Mouse (Mus musculus): ENCODE data around the gene Gm9821. TPM values are rescaled to one million over a fixed set of nuclear protein-coding genes. Genes with fewer than 3 reads are reported as not detected.

The Gm9821 gene
- total RNA-seq, 2 experiments from 2014 or later = not detected

GRCm38 (mm10) chr2:91971231-91972097 lies 26.0 kb downstream of the Gm9821 start:
- peak; percentile 43 for DNase-seq

- DNase-seq = peak; percentile 27
These were observed 26.6 kb downstream of the Gm9821 start for GRCm38 (mm10) chr2:91972121-91972566.

- no peak for DNase-seq
These were observed 28.1 kb downstream of the Gm9821 start for GRCm38 (mm10) chr2:91973416-91974135.

GRCm38 (mm10) chr2:91975581-91976541 lies 30.4 kb downstream of the Gm9821 start, which contains the start of gene Dgkz:
Gene Dgkz (minus strand): TSS chr2:91975864.
- DNase-seq = peak; percentile 23

GRCm38 (mm10) chr2:91977960-91978359 lies 32.5 kb downstream of the Gm9821 start:
- DNase-seq = no peak

- DNase-seq = no peak
These were observed 33.0 kb downstream of the Gm9821 start for GRCm38 (mm10) chr2:91978547-91978946.

GRCm38 (mm10) chr2:91980245-91980644 lies 34.7 kb downstream of the Gm9821 start:
- DNase-seq = no peak

- DNase-seq = no peak
These were observed 35.3 kb downstream of the Gm9821 start for GRCm38 (mm10) chr2:91980830-91981229.

- DNase-seq = peak; percentile 81
These were observed 38.9 kb downstream of the Gm9821 start for GRCm38 (mm10) chr2:91984439-91984838.

GRCm38 (mm10) chr2:91984906-91985525 lies 39.5 kb downstream of the Gm9821 start:
- DNase-seq = no peak

GRCm38 (mm10) chr2:91986071-91986470 lies 40.6 kb downstream of the Gm9821 start:
- peak; percentile 39 for DNase-seq

- peak; percentile 91 for DNase-seq
These were observed 42.0 kb downstream of the Gm9821 start for GRCm38 (mm10) chr2:91987542-91987941.

GRCm38 (mm10) chr2:91989750-91990149 lies 44.2 kb downstream of the Gm9821 start:
- DNase-seq = no peak

- no peak for DNase-seq
These were observed 47.9 kb downstream of the Gm9821 start for GRCm38 (mm10) chr2:91993409-91993808.

GRCm38 (mm10) chr2:91996006-91996405 lies 50.5 kb downstream of the Gm9821 start:
- DNase-seq = no peak

Small RNAs within 50 kb of the gene (microRNA-seq; reads per million reads assigned to microRNA genes)
- gene Mir6999 = not detected

Other genes starting within 250 kb of the Gm9821 start
- 10 to 100 TPM; 41.3 to 42.0 TPM for gene Atg13, start 235.1 kb upstream of the Gm9821 start, total RNA-seq (2021)
- 1 to 10 TPM; 7.3 to 9.8 TPM for gene Harbi1, start 234.9 kb upstream of the Gm9821 start, total RNA-seq (2021)
- 10 to 100 TPM; 24.4 to 30.9 TPM for gene Ambra1, start 215.6 kb upstream of the Gm9821 start, total RNA-seq (2021)
- under 1 TPM; 0.18 to 0.27 TPM for gene Chrm4, start 18.5 kb upstream of the Gm9821 start, total RNA-seq (2021)
- 10 to 100 TPM; 30.8 to 36.7 TPM for gene Mdk, start 13.4 kb upstream of the Gm9821 start, total RNA-seq (2021)
- gene Dgkz, start 30.2 kb downstream of the Gm9821 start, total RNA-seq (2021) = 10 to 100 TPM; 64.4 to 72.1 TPM
- 10 to 100 TPM; 11.7 to 16.7 TPM for gene Creb3l1, start 78.8 kb downstream of the Gm9821 start, total RNA-seq (2021)
- 10 to 100 TPM; 54.6 to 82.5 TPM for gene Phf21a, start 147.4 kb downstream of the Gm9821 start, total RNA-seq (2021)